Mouse (Mus musculus) hindbrain, embryonic 10.5 days (tissue): Measurements from ENCODE around the gene Ndufaf3. TPM values are rescaled to one million over a fixed set of nuclear protein-coding genes. Genes with fewer than 3 reads are reported as not detected.

Source experiments
- DNase-seq: peaks from one replicate; pipeline ENCODE4 v3.0.0-alpha.2; 2017; ENCODE audit warnings: low spot score
- H3K27ac ChIP-seq: fragments of 300-500 bp; sonication (generic); 2 replicates; pipeline ENCODE4 v1.5.1; 2016; ENCODE audit warnings: mild to moderate bottlenecking, moderate library complexity
- H3K27me3 ChIP-seq: fragments of 300-500 bp; sonication (generic); 2 replicates; pipeline ENCODE4 v1.6.1; 2016; ENCODE audit warnings: mild to moderate bottlenecking; ENCODE audit not compliant: poor library complexity, insufficient read depth, severe bottlenecking
- H3K36me3 ChIP-seq: fragments of 300-500 bp; sonication (generic); 2 replicates; pipeline ENCODE4 v1.6.1; 2016; ENCODE audit warnings: mild to moderate bottlenecking, moderate library complexity
- H3K4me1 ChIP-seq: fragments of 300-500 bp; sonication (generic); replicated peaks from 2 replicates; pipeline ENCODE4 v1.6.1; 2016; ENCODE audit warnings: mild to moderate bottlenecking
- H3K4me3 ChIP-seq: fragments of 300-500 bp; sonication (generic); 2 replicates; pipeline ENCODE4 v1.5.1; 2016; ENCODE audit warnings: mild to moderate bottlenecking, moderate library complexity
- H3K9me3 ChIP-seq: fragments of 300-500 bp; sonication (generic); 2 replicates; pipeline ENCODE4 v1.6.1; 2016; ENCODE audit warnings: mild to moderate bottlenecking, moderate library complexity
- WGBS: fragments of 180-500 bp; shearing (Covaris S2); methylation state at CpG from one replicate; pipeline ENCODE4 v1.1.7; 2016; 5-methylcytosine and 5-hydroxymethylcytosine counted together
- microRNA counts: library from miRNA; unstranded; fragments of <30 nt; microRNA quantifications from one replicate; lab custom pipeline; 2017
- polyA plus RNA-seq: library from polyadenylated mRNA; unstranded; fragments of >200 nt; fragmentation: Nextera tagmentation; extraction: Ambion mirVana; gene quantifications from 2 replicates; pipeline ENCODE4 v1.2.1, GENCODE M21; 2016

The Ndufaf3 gene
- polyA plus RNA-seq, 1 experiment from 2014 or later = 69.3 TPM

GRCm38 (mm10) chr9:108530954-108531353 lies 36.3 kb downstream of the Ndufaf3 start:
- H3K9me3 ChIP-seq = no peaks in the 10 kb centered on the region
- WGBS = 90% methylated on average over 1 of the region's 1 CpGs
- H3K36me3 ChIP-seq = peaks cover 89% of the 10 kb centered on the region
- DNase-seq = no peak
- H3K27me3 ChIP-seq = no peaks in the 10 kb centered on the region
- no peak overlapping the region for H3K4me3 ChIP-seq
- no peaks in the 10 kb centered on the region for H3K4me1 ChIP-seq
- no peak overlapping the region for H3K27ac ChIP-seq

DNA sequence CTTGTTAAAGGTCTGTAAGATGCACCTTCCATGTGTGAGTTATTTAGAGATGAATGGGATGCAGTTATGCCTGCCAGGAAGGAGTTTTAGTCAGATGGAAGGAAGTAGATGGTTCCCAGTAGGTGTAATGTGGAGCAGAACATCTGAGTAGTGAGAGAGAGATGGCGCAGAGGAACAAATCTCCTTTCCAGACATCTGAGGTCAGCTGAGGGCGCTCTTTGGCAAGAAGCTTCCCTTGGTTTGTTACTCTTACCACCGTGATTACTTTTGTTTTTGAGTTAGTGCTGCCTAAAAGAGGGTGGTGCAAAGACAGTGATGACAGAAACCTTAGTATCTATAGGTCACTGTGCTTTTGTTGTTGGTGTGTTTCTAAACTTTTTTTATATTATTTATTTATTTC lies 41.8 kb downstream of the Ndufaf3 start:
- peaks cover 75% of the 10 kb centered on the region for H3K36me3 ChIP-seq
- no peaks in the 10 kb centered on the region for H3K9me3 ChIP-seq
- no peak for DNase-seq
- H3K4me3 ChIP-seq = no peak overlapping the region
- 86% methylated on average over 3 of the region's 3 CpGs for WGBS
- H3K27ac ChIP-seq = no peak overlapping the region
- H3K4me1 ChIP-seq = no peaks in the 10 kb centered on the region
- no peaks in the 10 kb centered on the region for H3K27me3 ChIP-seq

GRCm38 (mm10) chr9:108523341-108523740 lies 43.9 kb downstream of the Ndufaf3 start:
- Histone ChIP-seq H3K4me3 (no peak overlapping the region), H3K27me3 (no peaks in the 10 kb centered on the region), H3K36me3 (peaks cover 70% of the 10 kb centered on the region), H3K4me1 (peaks cover 13% of the 10 kb centered on the region), H3K9me3 (no peaks in the 10 kb centered on the region), H3K27ac (no peak overlapping the region)
- no peak for DNase-seq
- WGBS = 97% methylated on average over 4 of the region's 4 CpGs

GRCm38 (mm10) chr9:108521604-108522003 lies 45.6 kb downstream of the Ndufaf3 start:
- Histone ChIP-seq H3K9me3 (no peaks in the 10 kb centered on the region), H3K36me3 (peaks cover 57% of the 10 kb centered on the region), H3K27me3 (no peaks in the 10 kb centered on the region), H3K4me1 (peaks cover 18% of the 10 kb centered on the region), H3K4me3 (no peak overlapping the region), H3K27ac (no peak overlapping the region)
- DNase-seq = no peak
- WGBS = 96% methylated on average over 2 of the region's 2 CpGs

DNA sequence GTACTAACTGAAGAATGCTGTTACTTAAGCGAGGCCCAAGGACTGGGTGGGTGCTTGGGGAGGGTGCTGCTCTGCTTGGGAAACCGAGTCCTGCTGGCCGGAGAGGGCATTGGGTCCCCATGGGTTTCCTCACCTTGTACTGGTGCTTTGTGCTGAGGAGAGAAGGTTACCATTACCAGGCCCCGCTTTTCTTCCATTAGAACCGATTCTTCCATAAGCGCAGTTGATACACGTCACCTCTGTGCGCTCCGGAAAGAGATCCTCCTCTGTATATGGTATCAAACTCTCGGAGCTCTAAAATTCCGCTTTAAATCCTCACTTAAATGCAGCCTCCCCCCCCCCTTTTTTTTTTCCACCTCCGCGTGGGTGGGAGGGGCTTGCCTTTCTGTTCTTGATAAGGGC lies 49.3 kb downstream of the Ndufaf3 start:
- H3K4me3 ChIP-seq = peak overlapping the region; percentile 96
- no peaks in the 10 kb centered on the region for H3K9me3 ChIP-seq
- no peak for DNase-seq
- WGBS = under 1% methylated on average over 13 of the region's 13 CpGs
- H3K27ac ChIP-seq = peak overlapping the region; percentile 99
- peaks cover 59% of the 10 kb centered on the region for H3K36me3 ChIP-seq
- H3K27me3 ChIP-seq = no peaks in the 10 kb centered on the region
- H3K4me1 ChIP-seq = peaks cover 27% of the 10 kb centered on the region

- under 1% methylated on average over 94 of the region's 95 CpGs for WGBS
- Histone ChIP-seq H3K4me3 (peak overlapping the region; percentile 96), H3K9me3 (no peaks in the 10 kb centered on the region), H3K27me3 (no peaks in the 10 kb centered on the region), H3K27ac (peak overlapping the region; percentile 99), H3K4me1 (peaks cover 27% of the 10 kb centered on the region), H3K36me3 (peaks cover 61% of the 10 kb centered on the region)
- DNase-seq = peak; percentile 86
Observed at GRCm38 (mm10) chr9:108517253-108517930, 49.8 kb downstream of the Ndufaf3 start.

DNA sequence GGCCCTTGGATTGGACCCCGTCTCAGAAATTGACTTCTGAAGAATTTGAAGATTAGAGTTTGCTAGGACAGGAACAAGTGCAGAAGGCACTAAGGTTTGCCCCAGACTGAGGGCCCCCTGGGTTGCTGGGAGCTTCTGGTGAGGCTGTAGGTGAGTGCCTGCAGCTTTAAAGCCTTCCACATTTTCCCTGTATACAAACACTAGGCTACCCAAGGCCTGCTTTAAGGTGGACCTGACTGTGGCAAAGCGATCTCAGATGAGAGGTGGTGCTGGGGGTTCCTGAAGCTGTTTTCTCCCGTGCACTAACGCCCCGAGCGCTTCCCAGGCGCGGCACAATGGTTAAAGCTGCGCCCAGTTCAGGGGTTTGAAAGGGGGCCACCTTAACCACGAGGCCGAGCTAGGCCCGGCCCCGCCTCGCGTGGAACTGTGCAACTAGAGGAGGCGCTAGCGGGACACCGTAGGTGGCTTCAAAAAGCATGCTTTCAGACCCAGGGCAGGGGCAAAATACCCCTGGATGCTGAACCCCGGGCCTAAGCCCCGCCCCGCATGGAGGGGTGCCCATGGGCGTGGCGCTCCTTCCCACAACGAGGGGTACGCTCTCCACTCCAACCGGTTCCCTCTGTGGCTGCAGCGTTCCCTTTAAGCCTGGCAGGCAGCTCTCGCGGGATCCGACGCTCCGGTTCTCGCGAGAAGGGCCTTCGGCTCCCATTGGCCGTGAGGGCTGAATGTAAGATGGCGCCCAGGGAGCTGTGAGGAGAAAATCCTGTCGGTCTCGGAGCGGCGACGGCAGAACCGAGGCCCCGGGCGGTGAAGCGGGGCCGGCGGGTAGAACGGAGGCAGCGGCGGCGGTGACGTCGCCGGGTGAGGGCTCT lies 50.6 kb downstream of the Ndufaf3 start, which contains the start of gene Qrich1:
Gene Qrich1 (plus strand): TSS at position 427 of the 872 bp plus-strand sequence.
- peaks cover 62% of the 10 kb centered on the region for H3K36me3 ChIP-seq

More for the DNA sequence above, 50.6 kb downstream of the Ndufaf3 start, which contains the start of gene Qrich1:
- Histone ChIP-seq H3K4me1 (peaks cover 27% of the 10 kb centered on the region), H3K27ac (peak within 1 kb of the TSS; percentile 99), H3K4me3 (peak within 1 kb of the TSS; percentile 96), H3K9me3 (no peaks in the 10 kb centered on the region), H3K27me3 (no peaks in the 10 kb centered on the region)
- DNase-seq = peak; percentile 96
- 1% methylated on average over 55 of the region's 55 CpGs for WGBS

MicroRNAs within 50 kb of the gene (microRNA counts, 519-probe panel; counts per million panel counts)
- microRNA mmu-miR-191 (lab: Ali Mortazavi, UCI) (3,734 counts per million, percentile 87 among the panel's probes with 10 or more counts), microRNA mmu-miR-425 (lab: Ali Mortazavi, UCI) (1,255 counts per million, percentile 77 among the panel's probes with 10 or more counts)

Other genes with a start within 250 kb of the Ndufaf3 start
- 816 and 892 TPM in 2 replicates for gene Gpx1, start 228.5 kb downstream of the Ndufaf3 start, polyA plus RNA-seq
- 124 and 128 TPM in 2 replicates for gene Usp4, start 219.6 kb downstream of the Ndufaf3 start, polyA plus RNA-seq
- 0.58 and 0.69 TPM in 2 replicates for gene 1700102P08Rik, start 174.6 kb downstream of the Ndufaf3 start, polyA plus RNA-seq
- 1.0 and 1.2 TPM in 2 replicates for gene Ccdc36, start 138.9 kb downstream of the Ndufaf3 start, polyA plus RNA-seq
- gene BC048562, start 131.0 kb downstream of the Ndufaf3 start, polyA plus RNA-seq = not detected in 2 replicates
- gene Ccdc71, start 106.9 kb downstream of the Ndufaf3 start, polyA plus RNA-seq = 56.1 and 56.9 TPM in 2 replicates
- gene Klhdc8b, start 105.9 kb downstream of the Ndufaf3 start, polyA plus RNA-seq = 29.5 and 41.3 TPM in 2 replicates
- 40.8 and 41.0 TPM in 2 replicates for gene Lamb2, start 87.7 kb downstream of the Ndufaf3 start, polyA plus RNA-seq
- gene Usp19, start 76.8 kb downstream of the Ndufaf3 start, polyA plus RNA-seq = 86.5 and 87.8 TPM in 2 replicates
- 103 and 112 TPM in 2 replicates for gene Qars, start 59.7 kb downstream of the Ndufaf3 start, polyA plus RNA-seq
- 153 and 168 TPM in 2 replicates for gene Qrich1, start 50.6 kb downstream of the Ndufaf3 start, polyA plus RNA-seq
- 185 and 214 TPM in 2 replicates for gene Impdh2, start 7.1 kb downstream of the Ndufaf3 start, polyA plus RNA-seq
- 169 and 222 TPM in 2 replicates for gene Dalrd3, start 2.5 kb upstream of the Ndufaf3 start, polyA plus RNA-seq
- gene Wdr6, start 11.3 kb upstream of the Ndufaf3 start, polyA plus RNA-seq = 166 and 233 TPM in 2 replicates
- gene P4htm, start 30.2 kb upstream of the Ndufaf3 start, polyA plus RNA-seq = 7.3 and 12.2 TPM in 2 replicates
- gene Arih2, start 82.0 kb upstream of the Ndufaf3 start, polyA plus RNA-seq = 56.4 and 58.8 TPM in 2 replicates
- gene Slc25a20, start 94.7 kb upstream of the Ndufaf3 start, polyA plus RNA-seq = 30.0 and 33.8 TPM in 2 replicates
- gene Prkar2a, start 121.9 kb upstream of the Ndufaf3 start, polyA plus RNA-seq = 34.2 and 35.0 TPM in 2 replicates
- gene Ip6k2, start 216.4 kb upstream of the Ndufaf3 start, polyA plus RNA-seq = 87.2 and 117 TPM in 2 replicates
- 14.9 and 16.2 TPM in 2 replicates for gene Nckipsd, start 240.9 kb upstream of the Ndufaf3 start, polyA plus RNA-seq